Mouse (Mus musculus): Measurements from ENCODE around the gene Ddc. TPM values are rescaled to one million over a fixed set of nuclear protein-coding genes. Genes with fewer than 3 reads are reported as not detected.

Ddc gene
- 2.0 and 2.2 TPM in 2 replicates for polyA plus RNA-seq (2012; rRNA removed)

DNA sequence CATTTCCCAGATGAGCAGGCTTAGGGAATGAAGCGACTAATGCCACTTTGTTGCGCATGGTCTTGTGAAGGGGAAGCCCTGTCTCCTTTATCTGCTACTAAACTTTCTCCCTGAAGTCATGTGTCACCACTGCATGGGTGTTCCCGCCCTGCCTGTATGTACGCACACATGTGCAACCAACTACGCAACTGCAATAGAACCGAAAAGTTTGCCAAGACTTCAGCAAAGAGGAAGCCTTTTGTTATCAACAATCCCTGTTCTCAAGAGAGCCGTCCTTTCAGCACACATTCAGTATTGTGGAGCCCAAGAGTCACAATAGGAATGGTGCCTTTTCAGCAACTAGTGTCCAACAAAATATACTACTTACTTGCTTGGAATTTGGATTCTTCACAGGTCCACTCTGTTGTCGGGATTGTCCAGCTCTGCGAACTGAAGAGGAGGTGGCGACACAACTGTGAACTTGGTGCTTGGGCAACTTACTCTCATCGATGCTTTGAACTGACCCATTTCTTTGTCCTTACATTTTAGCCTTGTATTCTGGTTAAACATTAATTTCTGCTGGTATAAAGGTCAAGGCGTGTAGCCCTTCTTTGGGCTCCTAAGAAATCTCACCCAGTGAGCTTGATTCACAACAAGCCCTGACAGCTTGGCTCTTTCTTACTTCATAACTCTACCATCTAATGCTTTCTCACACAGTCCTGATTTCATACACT lies at the start of gene Ddc:
Ddc (minus strand) TSS at position 500 of the 713 bp plus-strand sequence.

DNA sequence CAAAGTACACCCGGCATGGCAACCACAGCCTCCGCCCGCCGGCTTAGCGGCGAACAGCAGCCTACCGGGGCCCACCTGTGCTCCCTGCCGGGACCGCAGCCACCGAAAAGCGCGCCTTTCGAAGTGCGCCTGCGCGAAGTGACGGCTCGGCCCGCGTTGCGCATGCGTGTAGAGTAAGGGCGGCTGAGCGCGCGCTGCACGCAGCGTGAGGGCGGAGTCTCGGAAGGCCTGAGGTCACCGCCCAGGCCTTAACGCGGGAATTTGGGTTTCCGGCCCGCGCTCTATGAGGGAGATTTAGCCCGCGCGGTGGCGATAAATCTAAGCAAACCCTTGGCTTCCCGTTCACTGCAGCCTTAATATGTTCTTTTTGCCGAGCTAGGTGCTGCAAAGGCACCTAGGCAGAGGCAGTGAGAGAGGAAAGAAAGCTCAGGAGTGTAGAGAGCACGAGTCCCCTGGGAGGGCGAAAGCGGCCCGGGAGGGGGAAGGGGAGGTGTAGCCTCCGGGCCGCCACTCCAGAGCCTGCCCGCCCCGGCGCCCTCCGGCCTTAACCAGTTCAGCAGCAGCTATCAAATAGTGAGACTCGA lies 89.0 kb downstream of the Ddc start, which contains the start of gene Fignl1:
Fignl1 (minus strand) TSS at position 143 of the 584 bp plus-strand sequence.

Other genes with a start within 250 kb of the Ddc start
- 1.9 and 2.3 TPM in 2 replicates for gene Ikzf1, start 213.1 kb downstream of the Ddc start, polyA plus RNA-seq (2012; rRNA removed)
- gene Fignl1, start 89.2 kb downstream of the Ddc start, polyA plus RNA-seq (2012; rRNA removed) = 0.67 and 0.82 TPM in 2 replicates
- 4.2 and 5.6 TPM in 2 replicates for gene Grb10, start 140.5 kb upstream of the Ddc start, polyA plus RNA-seq (2012; rRNA removed)